Mouse (Mus musculus): ENCODE results near the gene C130074G19Rik.

The C130074G19Rik gene

DNA sequence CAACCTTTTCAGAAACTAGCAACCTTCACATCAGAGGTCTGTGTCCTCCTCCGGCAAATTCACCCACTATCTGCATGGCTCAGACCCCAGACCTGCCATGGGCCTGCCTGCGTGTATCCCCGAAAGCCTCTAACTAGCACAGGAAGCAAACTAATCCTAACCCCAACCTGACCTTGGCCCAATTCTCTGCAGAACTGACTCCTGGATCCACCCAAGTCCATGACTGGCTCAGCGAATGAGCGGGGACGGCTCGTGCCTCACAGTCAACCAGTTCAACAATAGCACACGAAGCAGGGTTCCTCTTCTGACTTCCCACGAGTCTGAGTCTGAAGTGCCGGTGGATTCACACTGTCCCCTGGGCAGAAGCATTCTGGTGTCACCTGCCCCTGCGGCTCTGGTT is 9.1 kb downstream of the C130074G19Rik start:
- WGBS, result 83% methylated on average over 11 of the region's 11 CpGs

DNA sequence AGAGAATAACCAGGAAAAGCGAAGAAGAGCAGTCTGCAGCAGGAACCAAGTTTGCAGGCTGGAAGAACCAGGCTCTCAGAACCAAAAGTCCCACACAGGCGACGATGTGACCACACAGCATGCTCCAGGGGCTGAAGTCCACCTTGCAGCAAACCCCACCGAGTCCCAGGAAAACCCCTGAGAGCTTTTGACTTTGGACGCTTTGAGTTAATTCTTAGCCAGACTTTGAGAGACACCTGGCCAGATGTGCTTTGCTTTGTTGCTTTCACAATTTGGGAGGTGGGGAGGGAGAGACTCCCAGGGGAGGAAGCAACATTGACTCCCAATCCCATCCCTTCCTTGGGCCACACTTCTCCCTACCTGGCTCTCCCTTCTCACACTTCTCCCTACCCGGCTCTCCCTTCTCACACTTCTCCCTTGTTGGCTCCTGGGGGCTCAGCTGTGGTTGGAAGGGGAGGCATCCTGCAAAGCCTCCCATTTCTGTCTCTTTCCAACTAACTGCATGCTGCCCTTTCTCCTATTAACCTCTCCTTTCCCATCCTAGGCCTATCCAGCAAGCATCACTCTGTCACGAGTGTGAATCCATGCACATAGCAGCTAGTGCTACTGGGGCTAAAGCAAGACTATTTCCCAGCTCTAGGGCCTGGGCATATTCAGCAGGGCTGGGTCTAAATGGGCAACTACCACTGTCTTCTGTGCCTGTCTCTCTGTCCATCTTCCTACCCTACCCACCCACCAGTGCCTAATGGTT is 10.8 kb downstream of the C130074G19Rik start:
- WGBS, result 85% methylated on average over 7 of the region's 7 CpGs

GRCm38 (mm10) chr1:184871506-184871905 is 11.5 kb downstream of the C130074G19Rik start:
- 96% methylated on average over 1 of the region's 1 CpGs for WGBS

- WGBS, result 77% methylated on average over 11 of the region's 11 CpGs
Observed at GRCm38 (mm10) chr1:184870646-184871385, 12.2 kb downstream of the C130074G19Rik start.

DNA sequence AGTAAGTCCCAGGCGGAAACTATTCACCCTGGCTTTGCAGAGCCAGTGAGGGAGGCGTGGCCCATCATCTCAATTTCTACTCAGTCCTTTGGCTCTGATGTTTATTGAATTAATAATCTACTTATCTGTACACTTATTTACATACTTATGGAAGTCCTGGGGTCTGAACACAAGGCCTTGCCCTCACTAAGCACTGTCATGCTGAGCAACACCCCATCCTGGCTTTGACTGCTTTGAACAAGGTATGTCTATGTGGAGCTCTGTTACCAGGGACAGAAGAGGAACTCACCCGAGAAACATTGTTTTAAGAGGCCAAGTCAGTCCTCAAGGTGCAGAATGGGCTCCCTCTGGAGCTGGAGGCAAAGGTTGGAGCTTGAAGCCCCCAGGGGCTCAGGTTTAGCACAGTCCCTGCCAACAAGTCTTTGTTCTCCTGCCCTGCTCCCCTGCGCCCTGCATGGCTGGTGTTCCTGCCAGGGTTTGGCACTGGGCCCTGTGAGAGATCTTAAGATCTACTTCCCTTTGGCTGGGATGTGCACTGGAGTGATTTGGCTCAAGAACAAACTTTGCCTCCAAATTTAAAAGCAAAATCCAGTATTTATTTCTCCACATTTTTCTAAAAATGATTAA is 13.0 kb downstream of the C130074G19Rik start:
- 52% methylated on average over 4 of the region's 4 CpGs for WGBS

DNA sequence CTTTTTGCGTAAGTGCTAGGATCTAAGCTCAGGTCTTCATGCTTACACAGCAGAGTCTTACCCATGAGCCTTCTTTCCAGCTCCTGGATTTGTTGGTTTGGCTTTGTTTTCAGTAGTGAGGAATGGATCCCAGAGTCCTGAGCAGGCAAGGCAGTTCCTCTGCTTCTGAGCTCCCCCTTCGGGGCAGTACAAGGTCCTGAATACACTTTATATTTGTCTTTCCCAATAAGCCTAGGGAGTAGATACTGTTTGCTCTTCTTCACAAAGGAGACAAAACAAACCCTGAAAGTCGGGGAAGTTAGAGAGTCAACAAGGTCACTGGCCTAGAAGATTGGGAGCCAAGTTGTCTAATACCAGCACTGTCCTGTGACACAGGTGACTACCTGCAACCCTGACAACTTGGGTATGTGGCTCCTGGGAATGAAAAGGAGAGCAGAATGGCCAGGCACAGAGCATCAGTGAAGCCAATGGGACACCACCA is 15.3 kb downstream of the C130074G19Rik start:
- 80% methylated on average over 3 of the region's 3 CpGs for WGBS

DNA sequence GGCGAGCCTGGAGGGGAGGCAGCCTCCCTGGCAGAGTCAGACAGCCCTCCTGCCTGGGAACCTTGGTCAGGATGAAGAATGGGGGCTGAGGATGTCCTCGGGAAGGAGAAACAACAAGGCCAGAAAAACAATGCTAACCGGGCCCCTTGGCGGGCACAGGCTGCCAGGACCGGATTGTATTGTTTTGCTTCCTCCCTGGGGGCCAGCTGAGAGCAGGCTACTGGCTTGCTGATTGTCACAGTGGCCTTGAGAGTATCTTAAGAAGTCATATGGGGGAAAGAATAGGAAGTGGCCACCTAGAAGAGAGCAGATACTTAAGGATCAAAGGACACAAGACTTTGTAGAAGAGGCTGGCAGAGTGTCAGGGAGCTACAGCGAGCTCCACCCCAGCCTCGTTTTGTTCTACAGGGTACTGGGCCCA is 18.6 kb downstream of the C130074G19Rik start:
- whole genome bisulfite sequencing, result 52% methylated on average over 7 of the region's 7 CpGs

GRCm38 (mm10) chr1:184862636-184863035 is 20.4 kb downstream of the C130074G19Rik start:
- WGBS, result 86% methylated on average over 6 of the region's 6 CpGs

DNA sequence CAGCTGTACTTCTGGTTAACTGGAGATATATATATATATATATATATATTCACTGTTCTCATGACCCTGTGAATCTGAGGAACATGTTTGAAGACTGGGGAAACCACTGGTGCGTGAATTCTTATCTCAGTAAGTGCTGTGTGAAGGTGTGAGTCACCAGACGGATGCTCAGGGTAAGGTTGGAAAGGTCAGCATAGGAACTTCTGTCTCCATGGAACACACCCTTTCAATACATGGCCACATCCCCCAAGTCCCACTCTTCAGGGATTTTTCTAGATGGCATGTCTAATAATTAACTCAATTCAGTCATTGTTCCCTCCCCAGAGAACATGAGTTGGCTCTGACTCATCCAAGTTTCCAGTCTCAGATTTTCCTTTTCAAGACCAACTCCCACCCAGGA is 21.5 kb downstream of the C130074G19Rik start:
- WGBS, result 58% methylated on average over 2 of the region's 2 CpGs

DNA sequence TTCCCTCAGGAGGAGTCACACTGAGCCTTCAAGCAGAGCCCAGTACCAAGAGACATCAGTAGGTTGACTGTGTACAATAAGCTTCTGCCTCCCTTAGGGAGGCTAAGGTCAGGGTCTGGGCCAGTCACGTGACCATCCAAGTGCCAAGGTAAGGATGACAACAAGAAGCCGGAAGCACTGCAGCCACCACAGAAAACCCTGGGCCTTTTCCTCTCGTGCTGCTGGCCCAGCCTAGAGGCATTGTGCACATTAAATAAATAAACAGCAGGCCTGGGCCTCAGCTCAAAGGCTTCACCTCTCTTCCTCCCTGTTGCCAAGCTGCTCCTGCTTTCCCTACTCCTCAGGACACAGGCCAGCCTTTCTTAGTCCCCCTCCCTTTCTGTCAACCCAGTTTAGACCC is 22.7 kb downstream of the C130074G19Rik start:
- WGBS, result 59% methylated on average over 3 of the region's 3 CpGs

DNA sequence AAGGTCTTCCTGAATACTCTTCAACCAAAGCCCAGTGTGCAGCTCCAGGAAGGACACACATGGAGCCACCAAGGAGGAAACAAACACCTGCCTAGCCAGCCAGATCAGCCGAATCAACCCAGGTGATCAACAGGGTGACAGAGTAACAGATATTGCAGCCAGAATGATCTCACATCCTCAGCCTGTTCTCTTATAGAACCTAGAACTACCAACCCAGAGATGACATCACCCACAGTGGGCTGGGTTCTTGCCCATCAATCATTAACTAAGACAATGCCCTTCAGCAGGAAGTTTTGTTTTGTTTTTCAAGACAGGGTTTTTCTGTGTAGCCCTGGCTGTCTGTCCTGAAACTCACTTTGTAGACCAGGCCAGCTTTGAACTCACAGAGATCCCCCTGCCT is 24.8 kb downstream of the C130074G19Rik start:
- 81% methylated on average over 1 of the region's 1 CpGs for WGBS

DNA sequence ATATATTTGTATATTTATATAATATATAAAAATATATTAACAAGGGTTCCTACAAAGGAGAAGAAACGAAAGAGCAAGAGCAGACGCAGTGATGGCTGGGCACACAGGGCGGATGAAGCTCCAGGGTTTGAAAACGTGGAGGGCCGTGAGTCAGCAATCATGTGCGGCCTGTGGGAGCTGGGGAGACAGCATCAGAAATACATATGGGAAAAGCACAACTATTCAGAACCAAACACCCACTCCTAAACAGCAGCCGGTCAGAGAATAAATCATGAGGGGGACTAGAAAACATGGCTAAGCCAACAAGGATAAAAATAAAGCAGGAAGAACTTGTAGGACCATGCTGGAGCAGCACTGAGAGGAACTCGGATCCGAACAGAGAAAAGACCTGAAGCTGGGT is 25.8 kb downstream of the C130074G19Rik start:
- 59% methylated on average over 9 of the region's 9 CpGs for WGBS

DNA sequence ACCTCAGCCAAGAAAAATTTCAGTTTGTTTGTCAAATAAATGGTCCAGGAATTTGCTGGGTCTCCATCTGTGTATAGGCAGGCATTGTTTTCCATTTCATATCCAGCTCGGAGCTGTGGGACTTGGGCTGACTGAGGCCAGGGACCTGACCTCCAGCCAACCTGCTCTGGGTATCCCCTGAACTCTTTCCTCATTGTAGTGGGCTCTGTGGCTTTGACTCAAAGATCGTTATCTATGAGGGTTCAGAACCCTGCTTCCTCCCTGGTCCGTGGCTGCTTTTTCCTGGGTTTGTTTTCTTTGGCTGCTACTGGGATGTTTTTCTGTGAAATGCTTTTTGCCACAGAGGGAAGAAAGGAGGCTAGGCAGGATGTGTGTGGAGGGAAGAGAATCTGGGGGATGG is 29.1 kb downstream of the C130074G19Rik start:
- WGBS, result 64% methylated on average over 3 of the region's 3 CpGs

- 42% methylated on average over 5 of the region's 5 CpGs for WGBS
Observed at GRCm38 (mm10) chr1:184853339-184853738, 29.7 kb downstream of the C130074G19Rik start.

DNA sequence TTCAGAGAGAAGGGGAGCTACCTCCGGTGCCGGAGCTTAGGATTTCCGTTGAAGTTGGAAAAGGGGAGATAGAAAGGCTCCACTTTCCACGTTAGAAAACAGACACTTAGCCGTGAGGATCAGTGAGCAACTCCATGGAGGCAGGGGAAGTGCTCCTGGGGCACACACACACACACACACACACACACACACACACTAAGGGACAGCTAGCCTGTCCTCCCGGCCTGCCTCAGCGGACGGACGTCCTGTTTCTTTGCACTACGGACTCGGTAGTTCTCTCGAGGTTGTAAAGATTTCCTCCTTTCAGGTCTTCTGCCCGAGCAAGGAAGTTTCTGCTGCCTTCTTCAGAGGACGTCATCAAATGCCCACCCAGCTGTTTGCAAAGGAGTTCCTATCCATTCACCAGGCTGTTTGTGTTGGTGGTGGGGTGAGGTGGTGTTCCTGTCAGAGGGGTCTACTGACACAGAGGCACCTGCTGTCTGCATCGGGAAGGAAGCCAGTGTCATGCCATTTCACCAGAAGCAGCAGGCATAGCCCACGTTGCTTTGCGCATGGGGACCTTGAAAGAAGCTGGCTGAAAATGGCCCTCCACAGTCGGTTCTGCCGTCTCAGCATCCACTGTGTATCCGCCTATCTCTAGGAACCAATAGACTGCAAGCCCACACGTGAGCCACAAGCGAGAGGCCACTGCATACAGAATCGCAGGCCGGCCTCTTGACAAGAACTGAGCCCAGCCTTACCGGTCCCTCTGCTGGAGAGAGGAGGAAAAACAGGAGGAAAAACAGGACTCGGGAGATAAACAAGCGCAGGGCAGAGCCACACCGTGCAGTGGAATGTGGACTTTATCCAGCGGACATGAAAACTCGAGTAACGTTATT is 31.0 kb downstream of the C130074G19Rik start:
- 23% methylated on average over 31 of the region's 31 CpGs for WGBS

GRCm38 (mm10) chr1:184851166-184851565 is 31.9 kb downstream of the C130074G19Rik start:
- 72% methylated on average over 7 of the region's 7 CpGs for WGBS

GRCm38 (mm10) chr1:184846973-184847372 is 36.0 kb downstream of the C130074G19Rik start:
- WGBS, result 51% methylated on average over 3 of the region's 3 CpGs

DNA sequence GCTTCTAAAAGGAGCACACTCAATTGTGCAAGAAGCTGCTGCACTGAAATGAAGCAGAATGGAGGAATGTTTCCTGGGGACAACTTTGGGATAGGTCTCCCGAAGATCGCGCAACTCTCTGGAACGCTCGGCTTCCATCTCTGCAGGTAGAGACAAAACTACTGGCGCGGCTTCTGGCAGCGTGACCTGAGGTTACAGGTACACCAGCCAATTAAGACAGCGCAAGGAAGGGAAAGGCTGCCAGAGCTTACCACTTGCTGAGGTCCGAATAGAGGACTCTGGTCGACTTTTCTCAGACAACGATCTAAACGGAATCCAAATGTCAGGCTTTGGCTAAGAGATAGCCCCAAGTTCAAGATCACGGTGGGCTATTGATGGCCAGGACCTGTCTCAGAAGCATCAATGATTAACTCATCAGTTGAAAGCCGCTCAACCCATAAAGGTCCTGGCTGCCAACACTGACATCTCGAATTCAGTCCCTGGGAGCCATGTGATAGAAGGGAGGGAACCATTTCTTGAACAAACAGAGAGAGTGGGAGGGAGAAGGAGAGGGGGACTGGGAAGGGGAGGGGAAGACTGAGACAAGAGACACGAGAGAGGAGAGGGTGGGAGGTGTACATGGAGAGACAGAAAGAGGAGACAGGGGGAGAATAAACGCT is 36.8 kb downstream of the C130074G19Rik start, which contains the start of gene Marc2:
Marc2 (minus strand) TSS at position 360 of the 659 bp plus-strand sequence.
- WGBS, result 2% methylated on average over 18 of the region's 18 CpGs

DNA sequence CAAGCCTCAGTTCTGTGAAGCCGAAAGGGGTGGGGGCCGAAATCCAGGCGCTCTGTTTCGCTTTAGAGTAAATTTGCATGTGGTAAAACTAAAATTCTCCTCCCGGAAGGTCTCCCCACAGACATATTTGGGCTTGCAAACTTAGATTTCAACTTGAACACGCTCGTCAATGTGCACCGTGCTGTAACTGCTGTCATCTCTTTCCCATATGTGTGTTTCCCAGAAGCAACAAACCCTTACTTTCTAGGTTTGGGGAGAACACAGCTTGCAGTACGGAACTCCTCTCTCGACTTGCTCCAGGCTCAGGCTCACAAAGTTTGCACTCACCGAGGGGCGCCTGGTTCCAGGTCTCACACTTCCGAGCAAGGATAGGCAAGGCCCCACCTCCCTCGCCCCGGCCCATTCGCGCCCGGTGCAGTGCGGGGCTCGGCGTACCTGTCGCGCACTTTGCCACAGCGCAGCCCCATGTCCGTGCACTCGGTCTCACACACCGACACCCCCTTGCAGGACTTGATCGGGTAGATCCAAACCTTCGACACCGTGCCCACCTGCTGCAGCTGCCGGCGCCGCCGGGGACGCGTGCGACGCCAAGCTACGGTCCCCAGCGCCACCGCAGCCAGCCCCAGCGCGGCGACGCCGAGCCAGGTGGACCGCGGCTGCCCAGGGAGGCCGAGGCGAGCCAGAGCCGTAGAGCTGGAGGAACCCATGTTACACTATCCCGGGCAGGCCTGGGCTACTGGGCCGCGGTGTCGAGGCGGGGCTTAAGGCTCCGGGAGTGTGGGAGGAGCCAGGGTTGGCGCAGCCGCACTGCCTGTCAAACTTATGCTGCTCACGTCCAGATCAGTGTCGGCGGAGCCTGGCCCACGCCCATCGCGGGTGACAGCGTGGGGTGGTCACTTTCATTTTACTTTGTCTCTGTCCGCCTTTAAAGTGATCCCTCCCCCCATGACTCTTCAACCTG is 37.6 kb downstream of the C130074G19Rik start:
- WGBS, result under 1% methylated on average over 67 of the region's 67 CpGs

Data from cerebral cortex, adult 2 months (tissue).